ENCODE assay signal across 8 mouse cellular contexts in genomic region chr14:73503237-73503933, GRCm38 (mm10). TPM values are rescaled to one million over a fixed set of nuclear protein-coding genes. Genes with fewer than 3 reads are reported as not detected.
DNase-seq lines count a peak whose midpoint lies in the region; ATAC-seq and TF ChIP-seq lines count a peak whose summit lies in the region.

No protein-coding gene starts in this region.

- DNase-seq in liver, embryonic 13.5 days: no peak
- DNase-seq in liver: no peak
- no peak for DNase-seq in forebrain, embryonic 10.5 days (ENCODE audit: extremely low spot score, low spot score)
- no peak for DNase-seq in hindbrain, embryonic 10.5 days (ENCODE audit: low spot score)
- no peak for DNase-seq in cerebellum, postnatal 10 days
- DNase-seq in ovary, postnatal 36 days (ENCODE audit: low spot score): no peak
- DNase-seq in thymus, adult 2 months: no peak

- no peaks in the 10 kb centered on the region for H3K27me3 ChIP-seq in liver, embryonic 13.5 days
- H3K27me3 ChIP-seq in forebrain, embryonic 10.5 days (ENCODE audit: poor library complexity, severe bottlenecking): no peaks in the 10 kb centered on the region
- no peaks in the 10 kb centered on the region for H3K27me3 ChIP-seq in hindbrain, embryonic 10.5 days (ENCODE audit: insufficient read depth, poor library complexity, severe bottlenecking)
- no peaks in the 10 kb centered on the region for H3K27me3 ChIP-seq in myocyte (ENCODE audit: control insufficient read depth, insufficient read depth, insufficient read length)
- H3K27me3 ChIP-seq in thymus, adult 2 months (ENCODE audit: control insufficient read depth, insufficient read depth, low read length): no peaks in the 10 kb centered on the region

- TF ChIP-seq POLR2A in myocyte (IDR thresholded peaks at IDR 0.05; ENCODE audit: insufficient read length, low read depth): no peak
- TF ChIP-seq POLR2A in thymus, adult 2 months (IDR thresholded peaks at IDR 0.05; ENCODE audit: control insufficient read depth, extremely low read depth, insufficient read depth, low read length, poor library complexity): no peak

- H3K36me3 ChIP-seq in liver, embryonic 13.5 days: no peaks in the 10 kb centered on the region
- no peaks in the 10 kb centered on the region for H3K36me3 ChIP-seq in forebrain, embryonic 10.5 days (replicated peaks)
- H3K36me3 ChIP-seq in hindbrain, embryonic 10.5 days: no peaks in the 10 kb centered on the region
- no peaks in the 10 kb centered on the region for H3K36me3 ChIP-seq in myocyte (ENCODE audit: control insufficient read depth, insufficient read depth)
- no peaks in the 10 kb centered on the region for H3K36me3 ChIP-seq in thymus, adult 2 months (ENCODE audit: control insufficient read depth, insufficient read depth, low read length)

- ATAC-seq in liver, embryonic 13.5 days (ENCODE audit: low read depth): no peak

- H3K79me2 ChIP-seq in myocyte (ENCODE audit: control insufficient read depth, insufficient read depth): no peaks in the 10 kb centered on the region

- H3K4me2 ChIP-seq in liver, embryonic 13.5 days: no peak overlapping the region
- peak overlapping the region; percentile 53 for H3K4me2 ChIP-seq in myocyte (ENCODE audit: low read depth)

- H3K4me1 ChIP-seq in liver, embryonic 13.5 days (replicated peaks): peaks cover 12% of the 10 kb centered on the region
- peaks cover 6% of the 10 kb centered on the region for H3K4me1 ChIP-seq in forebrain, embryonic 10.5 days
- H3K4me1 ChIP-seq in hindbrain, embryonic 10.5 days (replicated peaks): peaks cover 6% of the 10 kb centered on the region
- H3K4me1 ChIP-seq in thymus, adult 2 months (replicated peaks; ENCODE audit: control insufficient read depth, insufficient read depth, low read length): no peaks in the 10 kb centered on the region; the same call in 1 of the 2 replicates

- 46% methylated on average over 13 of the region's 13 CpGs for WGBS in liver, embryonic 13.5 days (ENCODE audit: insufficient replicate concordance)
- 80% methylated on average over 13 of the region's 13 CpGs for WGBS in forebrain, embryonic 10.5 days
- WGBS in hindbrain, embryonic 10.5 days: 70% methylated on average over 13 of the region's 13 CpGs
- WGBS in thymus, adult 2 months: 77% methylated on average over 13 of the region's 13 CpGs

- no peak for TF ChIP-seq CTCF in thymus, adult 2 months (IDR thresholded peaks at IDR 0.05; ENCODE audit: borderline replicate concordance, control insufficient read depth, extremely low read depth, insufficient read depth, low read length, poor library complexity)

- H3K27ac ChIP-seq in liver, embryonic 13.5 days: peak overlapping the region; percentile 36; the same call in 1 of the 2 replicates
- peak overlapping the region; percentile 44; the same call in 1 of the 2 replicates for H3K27ac ChIP-seq in forebrain, embryonic 10.5 days
- peak overlapping the region; percentile 59 for H3K27ac ChIP-seq in hindbrain, embryonic 10.5 days
- no peak overlapping the region for H3K27ac ChIP-seq in thymus, adult 2 months (ENCODE audit: control insufficient read depth, insufficient read depth, low read length)

- no peaks in the 10 kb centered on the region for H3K9me3 ChIP-seq in liver, embryonic 13.5 days (replicated peaks)
- no peaks in the 10 kb centered on the region for H3K9me3 ChIP-seq in forebrain, embryonic 10.5 days
- no peaks in the 10 kb centered on the region for H3K9me3 ChIP-seq in hindbrain, embryonic 10.5 days

- H3ac ChIP-seq in myocyte (ENCODE audit: control insufficient read depth, insufficient read length): no peak overlapping the region

- no peak overlapping the region for H3K4me3 ChIP-seq in liver, embryonic 13.5 days (replicated peaks)
- no peak overlapping the region for H3K4me3 ChIP-seq in forebrain, embryonic 10.5 days
- H3K4me3 ChIP-seq in hindbrain, embryonic 10.5 days: no peak overlapping the region
- H3K4me3 ChIP-seq in myocyte: no peak overlapping the region
- H3K4me3 ChIP-seq in thymus, adult 2 months (ENCODE audit: control insufficient read depth, insufficient read depth, low read length): no peak overlapping the region

- no peak overlapping the region for H3K9ac ChIP-seq in liver, embryonic 13.5 days

TF ChIP-seq in myocyte, 11 proteins besides CTCF, POLR2A, EP300 and RAD21:
- no peak for TF ChIP-seq TCF12 (IDR thresholded peaks at IDR 0.05; ENCODE audit: insufficient read depth, poor library complexity, severe bottlenecking)
- no peak for TF ChIP-seq MYOD1 (IDR thresholded peaks at IDR 0.05; ENCODE audit: control insufficient read depth in 1 of 3, insufficient read length in 2 of 3, low read depth in 2 of 3)
- TF ChIP-seq MYOG (IDR thresholded peaks at IDR 0.05; ENCODE audit: control insufficient read depth in 1 of 3, insufficient read depth in 1 of 3, insufficient read length in 2 of 3, low read depth in 2 of 3): no peak
- no peak for TF ChIP-seq TCF3 (IDR thresholded peaks at IDR 0.05; ENCODE audit: insufficient read length, low read depth)
- no peak for TF ChIP-seq USF1 (IDR thresholded peaks at IDR 0.05; ENCODE audit: low read depth)
- TF ChIP-seq REST (IDR thresholded peaks at IDR 0.05; ENCODE audit: insufficient read depth, insufficient read length): no peak
- no peak for TF ChIP-seq POLR2AphosphoS2 (IDR thresholded peaks at IDR 0.05; ENCODE audit: insufficient read length, low read depth)
- no peak for TF ChIP-seq CEBPB (IDR thresholded peaks at IDR 0.05; ENCODE audit: insufficient read depth, poor library complexity, severe bottlenecking)
- TF ChIP-seq SRF (IDR thresholded peaks at IDR 0.05; ENCODE audit: control insufficient read depth, insufficient read length, low read depth): no peak
- TF ChIP-seq MAX (IDR thresholded peaks at IDR 0.05; ENCODE audit: low read depth): no peak
- TF ChIP-seq E2F4 (IDR thresholded peaks at IDR 0.05; ENCODE audit: insufficient read depth): no peak

RNA-seq across cellular contexts. Expression of gene Med4, which starts 6.4 kb away (rescaled TPM):
- polyA plus RNA-seq in liver, embryonic 13.5 days (2015; fragmentation: Nextera tagmentation; extraction: Ambion mirVana): 38.8 and 40.6 TPM in 2 replicates
- 121 and 124 TPM in 2 replicates for polyA plus RNA-seq in forebrain, embryonic 10.5 days (2016; fragmentation: Nextera tagmentation; extraction: Ambion mirVana)
- 89.3 and 104 TPM in 2 replicates for polyA plus RNA-seq in hindbrain, embryonic 10.5 days (2016; fragmentation: Nextera tagmentation; extraction: Ambion mirVana)
- polyA plus RNA-seq in myocyte (2012; fragmentation: generic; extraction: Trizol): 18.9 TPM
- polyA plus RNA-seq in thymus, adult 2 months (2012; rRNA removed): 21.4 and 24.1 TPM in 2 replicates

RNA-seq across cellular contexts. Expression of gene Sucla2, which starts 21.7 kb away (rescaled TPM):
- polyA plus RNA-seq in liver, embryonic 13.5 days (2015; fragmentation: Nextera tagmentation; extraction: Ambion mirVana): 60.6 and 75.1 TPM in 2 replicates
- 109 and 120 TPM in 2 replicates for polyA plus RNA-seq in forebrain, embryonic 10.5 days (2016; fragmentation: Nextera tagmentation; extraction: Ambion mirVana)
- polyA plus RNA-seq in hindbrain, embryonic 10.5 days (2016; fragmentation: Nextera tagmentation; extraction: Ambion mirVana): 78.9 and 105 TPM in 2 replicates
- polyA plus RNA-seq in myocyte (2012; fragmentation: generic; extraction: Trizol): 59.5 TPM
- polyA plus RNA-seq in thymus, adult 2 months (2012; rRNA removed): 14.8 and 18.1 TPM in 2 replicates

RNA-seq across cellular contexts. Expression of gene Nudt15, which starts 44.7 kb away (rescaled TPM):
- polyA plus RNA-seq in liver, embryonic 13.5 days (2015; fragmentation: Nextera tagmentation; extraction: Ambion mirVana): 4.2 and 5.1 TPM in 2 replicates
- polyA plus RNA-seq in forebrain, embryonic 10.5 days (2016; fragmentation: Nextera tagmentation; extraction: Ambion mirVana): 10.3 and 11.3 TPM in 2 replicates
- polyA plus RNA-seq in hindbrain, embryonic 10.5 days (2016; fragmentation: Nextera tagmentation; extraction: Ambion mirVana): 8.6 and 8.8 TPM in 2 replicates
- 2.0 TPM for polyA plus RNA-seq in myocyte (2012; fragmentation: generic; extraction: Trizol)
- polyA plus RNA-seq in thymus, adult 2 months (2012; rRNA removed): 3.6 TPM in 2 replicates
